Mouse (Mus musculus): ENCODE data around the gene Gm960. TPM values are rescaled to one million over a fixed set of nuclear protein-coding genes. Genes with fewer than 3 reads are reported as not detected.

The Gm960 gene
- polyA plus RNA-seq, 1 experiment: not detected

DNA sequence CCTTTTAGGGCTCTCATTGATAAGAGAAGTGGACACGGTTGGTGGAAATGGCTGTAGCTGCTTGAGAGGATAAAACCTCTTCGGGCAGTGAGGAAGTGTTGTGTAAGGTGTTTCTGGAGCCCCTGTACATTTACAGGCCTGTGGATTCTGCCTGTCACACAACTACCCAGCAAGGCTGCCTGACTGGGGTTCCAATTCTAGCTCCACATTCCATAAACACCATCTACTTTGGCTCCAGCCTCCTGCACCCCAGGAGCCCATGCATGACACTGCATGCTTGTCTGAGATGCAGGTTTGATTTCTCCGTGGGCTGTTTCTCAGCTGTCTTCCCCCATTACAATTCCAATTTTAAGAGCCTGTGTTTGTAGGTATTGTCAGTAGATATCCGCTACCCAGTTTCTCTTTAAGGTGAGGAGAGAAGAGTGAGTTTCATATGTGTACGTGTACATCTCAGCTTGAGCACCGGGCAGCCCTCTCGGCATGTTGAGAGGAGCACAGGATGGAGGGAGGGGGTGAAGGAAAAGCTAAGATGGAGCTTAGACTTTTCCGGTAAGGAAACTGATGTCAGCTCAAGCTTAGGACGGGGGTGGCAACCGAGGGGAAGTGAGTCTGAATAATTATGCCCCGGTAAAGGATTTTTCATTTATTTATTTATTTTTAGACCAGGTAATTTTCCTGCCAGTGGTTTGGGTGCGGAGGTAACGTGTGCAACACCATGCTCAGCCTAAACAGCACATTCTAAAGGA is 14.5 kb upstream of the Gm960 start:
- DNase-seq (ENCODE audit: low read depth in 1 of 2, low spot score in 2 of 2): no peak
- 22% methylated on average over 13 of the region's 13 CpGs for WGBS
- TF ChIP-seq CTCF (IDR thresholded peaks at IDR 0.05; ENCODE audit: extremely low read depth, insufficient read depth, insufficient read length, insufficient replicate concordance) (no peak), POLR2A (IDR thresholded peaks at IDR 0.05; ENCODE audit: low read depth, low read length) (no peak)
- Histone ChIP-seq H3K27ac (ENCODE audit: insufficient read depth, low read length) (no peak overlapping the region), H3K4me1 (ENCODE audit: control insufficient read depth, insufficient read depth, insufficient read length) (no peaks in the 10 kb centered on the region), H3K4me3 (ENCODE audit: extremely low read depth, insufficient read depth, insufficient read length) (no peak overlapping the region), H3K36me3 (ENCODE audit: control insufficient read depth, insufficient read depth, low read length) (no peaks in the 10 kb centered on the region), H3K27me3 (ENCODE audit: control insufficient read depth, insufficient read depth, low read length) (peaks cover 12% of the 10 kb centered on the region)

DNA sequence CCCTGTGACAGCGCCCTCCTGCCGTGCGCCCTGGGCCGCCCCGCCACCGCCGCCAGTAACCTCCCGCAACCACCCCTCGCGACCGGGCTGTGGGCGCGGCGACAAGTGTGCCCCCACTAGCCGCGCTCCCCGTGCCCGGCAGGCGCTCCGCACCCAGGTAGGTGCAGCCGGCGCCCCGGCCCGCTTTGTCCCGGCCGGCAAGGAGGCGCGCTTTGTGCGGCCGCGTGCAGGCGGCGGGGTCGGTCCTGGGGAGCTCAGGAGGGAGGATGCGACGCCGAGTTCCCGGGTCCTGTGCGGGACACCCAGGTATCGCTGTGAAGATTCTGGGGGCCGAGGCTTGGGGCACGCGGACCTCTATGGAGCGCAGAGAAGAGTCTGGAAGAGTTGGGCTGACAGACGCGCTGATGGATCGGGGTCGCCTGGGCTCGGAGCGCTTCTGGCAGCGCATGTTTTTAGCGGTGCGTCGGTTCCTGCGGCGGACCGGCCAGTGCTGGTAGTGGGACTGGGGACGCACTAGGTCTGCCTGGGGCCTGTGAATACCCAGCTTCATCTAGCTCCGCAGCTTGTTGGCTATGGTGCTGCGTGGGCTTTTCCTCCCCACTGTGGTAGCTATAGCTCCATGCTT is 13.8 kb upstream of the Gm960 start:
- Histone ChIP-seq H3K27ac (ENCODE audit: insufficient read depth, low read length) (no peak overlapping the region), H3K36me3 (ENCODE audit: control insufficient read depth, insufficient read depth, low read length) (no peaks in the 10 kb centered on the region), H3K27me3 (ENCODE audit: control insufficient read depth, insufficient read depth, low read length) (peaks cover 12% of the 10 kb centered on the region), H3K4me1 (ENCODE audit: control insufficient read depth, insufficient read depth, insufficient read length) (no peaks in the 10 kb centered on the region), H3K4me3 (ENCODE audit: extremely low read depth, insufficient read depth, insufficient read length) (no peak overlapping the region)
- no peak for DNase-seq (ENCODE audit: low read depth in 1 of 2, low spot score in 2 of 2)
- 2% methylated on average over 60 of the region's 60 CpGs for WGBS
- TF ChIP-seq POLR2A (IDR thresholded peaks at IDR 0.05; ENCODE audit: low read depth, low read length): no peak
- no peak for TF ChIP-seq CTCF (IDR thresholded peaks at IDR 0.05; ENCODE audit: extremely low read depth, insufficient read depth, insufficient read length, insufficient replicate concordance)

DNA sequence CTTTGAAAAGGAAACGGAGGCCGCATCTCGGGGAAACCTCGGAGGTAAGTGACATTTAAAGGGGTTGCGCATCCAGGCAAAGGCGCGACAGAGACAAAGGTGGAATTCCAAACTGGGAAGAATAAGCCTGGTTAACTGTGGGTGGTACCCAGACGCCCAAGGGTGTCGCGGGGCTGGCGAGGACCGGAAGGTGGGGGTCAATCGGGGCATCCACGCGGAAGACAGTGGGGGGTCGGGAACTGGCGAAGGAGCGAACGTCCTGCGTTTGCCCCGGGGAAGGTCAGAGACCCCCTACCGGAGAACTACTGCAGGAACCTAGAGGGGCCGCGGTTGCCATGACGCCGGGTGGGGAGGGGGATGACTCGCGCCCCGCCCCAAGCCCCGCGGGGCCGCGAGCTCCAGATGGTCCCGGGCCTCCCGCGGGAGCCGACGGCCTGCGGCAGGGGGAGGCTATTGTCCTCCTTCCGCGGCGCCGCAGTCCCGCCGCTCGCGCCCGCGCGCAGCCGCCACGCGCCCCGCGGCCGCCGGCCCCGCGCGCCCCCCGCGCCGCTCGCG is 13.2 kb upstream of the Gm960 start:
- Histone ChIP-seq H3K27me3 (ENCODE audit: control insufficient read depth, insufficient read depth, low read length) (peaks cover 12% of the 10 kb centered on the region), H3K4me1 (ENCODE audit: control insufficient read depth, insufficient read depth, insufficient read length) (no peaks in the 10 kb centered on the region), H3K36me3 (ENCODE audit: control insufficient read depth, insufficient read depth, low read length) (no peaks in the 10 kb centered on the region), H3K4me3 (ENCODE audit: extremely low read depth, insufficient read depth, insufficient read length) (no peak overlapping the region), H3K27ac (ENCODE audit: insufficient read depth, low read length) (no peak overlapping the region)
- WGBS: 5% methylated on average over 60 of the region's 65 CpGs
- TF ChIP-seq CTCF (IDR thresholded peaks at IDR 0.05; ENCODE audit: extremely low read depth, insufficient read depth, insufficient read length, insufficient replicate concordance): no peak
- TF ChIP-seq POLR2A (IDR thresholded peaks at IDR 0.05; ENCODE audit: low read depth, low read length): no peak
- DNase-seq (ENCODE audit: low read depth in 1 of 2, low spot score in 2 of 2): no peak

DNA sequence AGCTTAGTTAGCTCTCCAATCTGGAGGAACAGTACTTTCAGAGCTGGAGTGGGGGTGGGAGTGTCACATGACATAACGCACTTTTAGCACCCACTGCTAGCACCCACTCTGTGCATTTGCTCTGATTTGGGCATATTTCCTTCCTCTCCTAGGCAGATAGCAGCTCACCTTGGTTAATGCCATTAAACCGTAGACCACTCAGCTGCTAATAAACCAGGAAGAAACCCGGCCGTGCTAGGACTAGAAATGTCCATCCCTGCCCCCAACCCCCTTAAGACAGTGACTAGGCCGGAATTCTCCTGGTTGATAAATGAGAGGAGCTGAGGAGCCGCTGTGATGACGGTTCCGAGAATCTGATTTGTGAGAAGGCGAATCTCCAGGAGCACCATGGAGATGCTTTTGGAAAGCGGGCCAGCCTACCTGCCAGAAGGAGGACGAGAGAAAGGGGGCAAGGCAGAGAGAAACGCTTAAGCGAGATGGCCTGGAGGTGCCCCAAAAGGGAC is 12.7 kb upstream of the Gm960 start, which contains the start of gene Sptbn2:
Gene Sptbn2 (plus strand): TSS at position 70 of the 503 bp plus-strand sequence.
- no peaks in the 10 kb centered on the region for H3K36me3 ChIP-seq (ENCODE audit: control insufficient read depth, insufficient read depth, low read length)
- 49% methylated on average over 13 of the region's 13 CpGs for WGBS
- DNase-seq (ENCODE audit: low read depth in 1 of 2, low spot score in 2 of 2): no peak
- no peak within 1 kb of the TSS for H3K27ac ChIP-seq (ENCODE audit: insufficient read depth, low read length)
- no peak for TF ChIP-seq CTCF (IDR thresholded peaks at IDR 0.05; ENCODE audit: extremely low read depth, insufficient read depth, insufficient read length, insufficient replicate concordance)
- TF ChIP-seq POLR2A (IDR thresholded peaks at IDR 0.05; ENCODE audit: low read depth, low read length): no peak
- no peaks in the 10 kb centered on the region for H3K4me1 ChIP-seq (ENCODE audit: control insufficient read depth, insufficient read depth, insufficient read length)
- no peak within 1 kb of the TSS for H3K4me3 ChIP-seq (ENCODE audit: extremely low read depth, insufficient read depth, insufficient read length)
- H3K27me3 ChIP-seq (ENCODE audit: control insufficient read depth, insufficient read depth, low read length): peaks cover 12% of the 10 kb centered on the region

DNA sequence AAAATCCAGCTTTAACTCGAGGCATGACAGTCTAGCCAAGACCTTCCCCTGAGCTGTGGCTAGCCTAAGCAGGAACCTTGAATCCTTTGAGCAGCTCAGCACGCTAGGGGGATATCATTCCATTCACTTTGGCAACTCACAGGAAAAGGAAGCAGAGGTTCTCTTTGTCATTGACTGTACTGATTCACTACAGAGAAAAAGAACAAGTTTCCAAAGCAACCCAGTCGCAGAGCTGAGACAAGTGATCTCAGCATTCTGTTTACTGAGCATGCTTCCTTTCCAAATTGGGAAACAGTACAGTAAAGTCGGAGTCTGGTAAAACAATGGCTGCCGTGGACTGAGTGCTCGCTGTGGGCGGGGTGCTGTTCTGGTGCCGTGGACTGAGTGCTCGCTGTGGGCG is 10.3 kb upstream of the Gm960 start:
- Histone ChIP-seq H3K4me3 (ENCODE audit: extremely low read depth, insufficient read depth, insufficient read length) (no peak overlapping the region), H3K27ac (ENCODE audit: insufficient read depth, low read length) (no peak overlapping the region), H3K36me3 (ENCODE audit: control insufficient read depth, insufficient read depth, low read length) (no peaks in the 10 kb centered on the region), H3K4me1 (ENCODE audit: control insufficient read depth, insufficient read depth, insufficient read length) (no peaks in the 10 kb centered on the region), H3K27me3 (ENCODE audit: control insufficient read depth, insufficient read depth, low read length) (peaks cover 10% of the 10 kb centered on the region)
- DNase-seq (ENCODE audit: low read depth in 1 of 2, low spot score in 2 of 2): no peak
- TF ChIP-seq CTCF (IDR thresholded peaks at IDR 0.05; ENCODE audit: extremely low read depth, insufficient read depth, insufficient read length, insufficient replicate concordance): no peak
- WGBS: 64% methylated on average over 10 of the region's 10 CpGs

- Histone ChIP-seq H3K27ac (ENCODE audit: insufficient read depth, low read length) (no peak overlapping the region), H3K36me3 (ENCODE audit: control insufficient read depth, insufficient read depth, low read length) (no peaks in the 10 kb centered on the region), H3K4me1 (ENCODE audit: control insufficient read depth, insufficient read depth, insufficient read length) (peaks cover 5% of the 10 kb centered on the region), H3K4me3 (ENCODE audit: extremely low read depth, insufficient read depth, insufficient read length) (no peak overlapping the region), H3K27me3 (ENCODE audit: control insufficient read depth, insufficient read depth, low read length) (peaks cover 9% of the 10 kb centered on the region)
- TF ChIP-seq POLR2A (IDR thresholded peaks at IDR 0.05; ENCODE audit: low read depth, low read length): no peak
- no peak for TF ChIP-seq CTCF (IDR thresholded peaks at IDR 0.05; ENCODE audit: extremely low read depth, insufficient read depth, insufficient read length, insufficient replicate concordance)
- WGBS: 5% methylated on average over 7 of the region's 7 CpGs
- no peak for DNase-seq (ENCODE audit: low read depth in 1 of 2, low spot score in 2 of 2)
Observed at GRCm38 (mm10) chr19:4701221-4701620, 2.8 kb upstream of the Gm960 start.

All from spleen, adult 2 months (tissue).